Mouse (Mus musculus): ENCODE data around the gene Snx29. TPM values are rescaled to one million over a fixed set of nuclear protein-coding genes. Genes with fewer than 3 reads are reported as not detected.

The Snx29 gene
- total and polyA plus RNA-seq, 3 experiments = 1.2 to 3.2 (median 3.1) TPM

DNA sequence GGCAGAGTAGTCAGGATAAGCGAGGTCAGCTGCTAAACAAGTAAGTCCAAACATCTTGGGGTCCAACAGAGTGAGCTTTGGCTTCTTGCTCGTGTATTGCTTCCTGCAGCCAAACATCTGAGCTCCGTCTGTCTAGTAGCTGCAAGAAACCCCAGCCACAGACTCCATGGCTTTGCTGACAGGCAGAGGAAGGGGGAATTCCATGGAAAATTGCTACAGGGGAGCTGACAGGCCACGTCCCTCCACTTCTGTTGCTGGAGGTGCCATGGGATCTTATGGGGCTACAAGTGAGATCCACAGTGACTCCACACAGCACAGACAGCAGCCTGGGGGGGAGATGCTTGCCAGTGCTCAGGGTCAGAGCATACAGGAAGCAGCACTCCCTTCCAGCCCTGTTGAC lies 463.1 kb downstream of the Snx29 start:
- Histone ChIP-seq H3K36me3 (replicated peaks in 1 of 2; ENCODE audit: control insufficient read depth in 1 of 2, insufficient read depth in 1 of 2, low read length in 1 of 2) (no peaks in the 10 kb centered on the region), H3K9me3 (replicated peaks; ENCODE audit: low read length) (no peaks in the 10 kb centered on the region), H3K4me2 (ENCODE audit: insufficient read depth, low read depth, poor library complexity, severe bottlenecking) (no peak overlapping the region), H3K27me3 (replicated peaks) (no peaks in the 10 kb centered on the region), H3K4me1 (ENCODE audit: control insufficient read depth in 1 of 2, insufficient read depth in 2 of 2) (peaks cover 0 to 5% of the 10 kb centered on the region in 2 experiments; a peak in 1 of 4 replicates), H3K9ac (ENCODE audit: insufficient read depth, low read depth) (no peak overlapping the region), H3K27ac (ENCODE audit: insufficient read depth, low read depth) (no peak overlapping the region), H3K4me3 (replicated peaks in 1 of 3; ENCODE audit: low read depth in 2 of 3, low read length in 2 of 3, poor library complexity in 1 of 3) (no peak overlapping the region), H3K79me2 (replicated peaks; ENCODE audit: control insufficient read depth, extremely low read depth, insufficient read depth, poor library complexity, severe bottlenecking) (no peaks in the 10 kb centered on the region)
- no peak for DNase-seq (ENCODE audit: extremely low read depth)
- in situ Hi-C loops (cut with MboI; ENCODE audit: low pct_ligation_motif_present, low pct_unique_long_range_greater_than_20kb, low sequenced_read_pairs) (no loop called here), dilution Hi-C loops (cut with MboI; ENCODE audit: extremely low pct_ligation_motif_present, extremely low pct_unique_long_range_greater_than_20kb, low sequenced_read_pairs) (no loop called here)
- TF ChIP-seq USF2 (conservative IDR thresholded peaks at IDR 0.05; ENCODE audit: low read depth, low read length) (no peak), TCF12 (IDR thresholded peaks at IDR 0.05; ENCODE audit: low read depth, low read length) (no peak), MAFK (IDR thresholded peaks at IDR 0.05; ENCODE audit: insufficient replicate concordance, low read length) (no peak), HCFC1 (IDR thresholded peaks at IDR 0.05; ENCODE audit: low read depth, low read length) (no peak), PAX5 (IDR thresholded peaks at IDR 0.05; ENCODE audit: low read length) (no peak), MYC (IDR thresholded peaks at IDR 0.05; ENCODE audit: low read depth, low read length) (no peak), RCOR1 (conservative IDR thresholded peaks at IDR 0.05; ENCODE audit: low read depth, low read length) (no peak), KAT2A (IDR thresholded peaks at IDR 0.05; ENCODE audit: insufficient replicate concordance, low read length) (no peak), JUND (conservative IDR thresholded peaks at IDR 0.05; ENCODE audit: low read depth, low read length) (no peak), TBP (conservative IDR thresholded peaks at IDR 0.05; ENCODE audit: low read depth, low read length) (no peak), RAD21 (IDR thresholded peaks at IDR 0.05; ENCODE audit: low read depth, low read length) (no peak), ZKSCAN1 (IDR thresholded peaks at IDR 0.05; ENCODE audit: borderline replicate concordance, low read depth, low read length) (no peak), POLR2A (IDR thresholded peaks at IDR 0.05; ENCODE audit: low read depth, low read length) (no peak), NELFE (IDR thresholded peaks at IDR 0.05; ENCODE audit: low read depth, low read length) (no peak), SMC3 (IDR thresholded peaks at IDR 0.05; ENCODE audit: low read depth, low read length) (no peak), BHLHE40 (IDR thresholded peaks at IDR 0.05; ENCODE audit: low read depth, low read length) (no peak), POLR2AphosphoS2 (IDR thresholded peaks at IDR 0.05; ENCODE audit: low read depth, low read length) (no peak), SIN3A (IDR thresholded peaks at IDR 0.05; ENCODE audit: low read length) (no peak), CTCF (conservative IDR thresholded peaks at IDR 0.05 in 1 of 2, IDR thresholded peaks at IDR 0.05 in 1 of 2; ENCODE audit: low read depth in 2 of 2, low read length in 2 of 2) (no peak), USF1 (IDR thresholded peaks at IDR 0.05; ENCODE audit: low read depth, low read length) (no peak)

DNA sequence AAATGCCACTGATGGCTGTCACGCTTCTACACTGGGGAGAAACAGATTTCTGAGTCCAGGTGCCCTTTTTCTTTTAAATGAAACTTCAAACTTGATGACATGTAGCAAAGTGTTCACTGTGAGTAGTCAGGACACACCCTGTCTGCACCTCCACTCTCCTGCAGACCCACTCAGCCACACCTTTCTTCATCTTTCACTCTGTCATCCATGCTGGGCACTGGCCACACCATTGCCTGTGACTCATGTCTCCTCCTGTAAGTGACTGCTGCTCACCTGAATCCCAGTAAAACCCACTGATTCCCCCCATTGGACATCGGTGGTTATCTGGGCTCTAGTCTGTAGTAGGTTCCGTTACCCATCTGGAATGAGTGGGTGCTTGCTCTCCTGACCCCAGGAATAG lies 467.8 kb downstream of the Snx29 start:
- dilution Hi-C loops (cut with MboI; ENCODE audit: extremely low pct_ligation_motif_present, extremely low pct_unique_long_range_greater_than_20kb, low sequenced_read_pairs) (no loop called here), in situ Hi-C loops (cut with MboI; ENCODE audit: low pct_ligation_motif_present, low pct_unique_long_range_greater_than_20kb, low sequenced_read_pairs) (no loop called here)
- Histone ChIP-seq H3K79me2 (replicated peaks; ENCODE audit: control insufficient read depth, extremely low read depth, insufficient read depth, poor library complexity, severe bottlenecking) (no peaks in the 10 kb centered on the region), H3K27ac (ENCODE audit: insufficient read depth, low read depth) (no peak overlapping the region), H3K9ac (ENCODE audit: insufficient read depth, low read depth) (no peak overlapping the region), H3K4me3 (replicated peaks in 1 of 3; ENCODE audit: low read depth in 2 of 3, low read length in 2 of 3, poor library complexity in 1 of 3) (no peak overlapping the region), H3K9me3 (replicated peaks; ENCODE audit: low read length) (peaks cover 11% of the 10 kb centered on the region), H3K4me1 (ENCODE audit: control insufficient read depth in 1 of 2, insufficient read depth in 2 of 2) (peaks cover 2 to 15% of the 10 kb centered on the region in 2 experiments; a peak in 3 of 4 replicates), H3K27me3 (replicated peaks) (no peaks in the 10 kb centered on the region), H3K36me3 (replicated peaks in 1 of 2; ENCODE audit: control insufficient read depth in 1 of 2, insufficient read depth in 1 of 2, low read length in 1 of 2) (no peaks in the 10 kb centered on the region), H3K4me2 (ENCODE audit: insufficient read depth, low read depth, poor library complexity, severe bottlenecking) (no peak overlapping the region)
- TF ChIP-seq NELFE (IDR thresholded peaks at IDR 0.05; ENCODE audit: low read depth, low read length) (no peak), ZMIZ1 (IDR thresholded peaks at IDR 0.05; ENCODE audit: low read depth, low read length) (no peak), GABPA (IDR thresholded peaks at IDR 0.05; ENCODE audit: insufficient replicate concordance, low read depth, low read length) (no peak), ETS1 (conservative IDR thresholded peaks at IDR 0.05; ENCODE audit: low read depth, low read length) (no peak), POLR2A (IDR thresholded peaks at IDR 0.05; ENCODE audit: low read depth, low read length) (no peak), E2F4 (IDR thresholded peaks at IDR 0.05; ENCODE audit: insufficient replicate concordance, low read depth, low read length) (no peak), MAFK (IDR thresholded peaks at IDR 0.05; ENCODE audit: insufficient replicate concordance, low read length) (no peak), SIN3A (IDR thresholded peaks at IDR 0.05; ENCODE audit: low read length) (no peak), MAX (IDR thresholded peaks at IDR 0.05; ENCODE audit: low read length) (no peak), EP300 (IDR thresholded peaks at IDR 0.05; ENCODE audit: low read length) (no peak), JUND (conservative IDR thresholded peaks at IDR 0.05; ENCODE audit: low read depth, low read length) (no peak), MYC (IDR thresholded peaks at IDR 0.05; ENCODE audit: low read depth, low read length) (no peak), MEF2A (IDR thresholded peaks at IDR 0.05; ENCODE audit: borderline replicate concordance, low read depth, low read length) (no peak), JUN (IDR thresholded peaks at IDR 0.05; ENCODE audit: insufficient read depth, low read depth, low read length) (no peak), CHD2 (IDR thresholded peaks at IDR 0.05; ENCODE audit: low read length) (no peak), UBTF (IDR thresholded peaks at IDR 0.05; ENCODE audit: low read depth, low read length) (no peak), KAT2A (IDR thresholded peaks at IDR 0.05; ENCODE audit: insufficient replicate concordance, low read length) (no peak), USF1 (IDR thresholded peaks at IDR 0.05; ENCODE audit: low read depth, low read length) (no peak), NRF1 (IDR thresholded peaks at IDR 0.05; ENCODE audit: low read depth, low read length) (no peak), PAX5 (IDR thresholded peaks at IDR 0.05; ENCODE audit: low read length) (no peak)
- DNase-seq (ENCODE audit: extremely low read depth) = no peak

Data from CH12.LX (cell line).